In the genomic region with DNA sequence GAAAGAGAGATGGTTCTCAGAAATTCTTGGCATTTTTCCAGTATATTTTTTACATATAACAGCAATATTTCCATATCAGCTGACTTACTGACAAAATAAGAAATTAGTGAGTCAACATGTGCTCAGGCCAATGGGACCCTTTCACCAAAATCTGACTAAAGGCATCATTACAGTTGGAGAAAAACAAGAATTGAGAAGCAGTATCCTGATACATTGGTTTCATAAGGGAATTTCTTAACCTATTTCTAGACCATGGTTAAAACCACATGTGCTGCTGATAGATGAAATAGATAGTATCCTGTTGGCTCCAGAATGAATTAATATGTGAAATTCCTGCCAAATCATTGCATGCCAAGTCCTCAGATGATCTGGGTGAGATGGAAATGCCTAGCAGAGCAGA, we compare ENCODE assay signal across 15 mouse cellular contexts.
"Had no signal": no experiment of that assay in that cellular context is flagged by ENCODE, and none has a peak within 500 bp of the region (broad histone marks: within the 10 kb centered on the region; RNA-seq: fewer than 3 reads in every experiment).

No protein-coding gene starts in this region.

- H3K9ac ChIP-seq: limb, embryonic 12.5 days; liver, embryonic 14.5 days; neural tube, embryonic 15.5 days had no signal

- DNase-seq: kidney, adult 18-20 months; kidney, postnatal 10 days; kidney, postnatal 4 days; lung, adult 18-20 months; midbrain, embryonic 14.5 days; right cerebral cortex, adult 18-20 months; right cerebral cortex, postnatal 25 days had no signal

- H3K27ac ChIP-seq: layer of hippocampus, adult 2 months; left cerebral cortex, adult 2 months; limb, embryonic 12.5 days; liver, embryonic 14.5 days; midbrain, embryonic 10.5 days; neural tube, embryonic 15.5 days; stomach, postnatal 0 days had no signal

- H3K27me3 ChIP-seq: limb, embryonic 12.5 days; neural tube, embryonic 15.5 days had no signal

- H3K36me3 ChIP-seq: limb, embryonic 12.5 days; midbrain, embryonic 10.5 days; neural tube, embryonic 15.5 days had no signal

- H3K4me2 ChIP-seq: limb, embryonic 12.5 days; neural tube, embryonic 15.5 days had no signal

- H3K4me3 ChIP-seq: layer of hippocampus, adult 2 months; left cerebral cortex, adult 2 months; limb, embryonic 12.5 days; midbrain, embryonic 10.5 days; myocyte; neural tube, embryonic 15.5 days had no signal

- H3K9me3 ChIP-seq: limb, embryonic 12.5 days; midbrain, embryonic 10.5 days; neural tube, embryonic 15.5 days had no signal
